Mouse (Mus musculus): ENCODE measurements around the gene Spp1. TPM values are rescaled to one million over a fixed set of nuclear protein-coding genes. Genes with fewer than 3 reads are reported as not detected.

The Spp1 gene
- polyA plus RNA-seq, 2 experiments, result 3.8 to 6.5 TPM

GRCm38 (mm10) chr5:104465279-104465678, 30.4 kb downstream of the Spp1 start:
- ATAC-seq (ENCODE audit: insufficient read depth), result no peak
- TF ChIP-seq EP300 (IDR thresholded peaks at IDR 0.05; ENCODE audit: low read depth), result no peak
- no peak for TF ChIP-seq CTCF (IDR thresholded peaks at IDR 0.05; ENCODE audit: low read depth)

GRCm38 (mm10) chr5:104465731-104466130, 30.8 kb downstream of the Spp1 start:
- TF ChIP-seq EP300 (IDR thresholded peaks at IDR 0.05; ENCODE audit: low read depth), result no peak
- no peak for TF ChIP-seq CTCF (IDR thresholded peaks at IDR 0.05; ENCODE audit: low read depth)

More at GRCm38 (mm10) chr5:104465279-104465678, 30.4 kb downstream of the Spp1 start:
- Histone ChIP-seq H3K9ac (replicated peaks) (no peak overlapping the region), H3K27me3 (ENCODE audit: control insufficient read depth, insufficient read depth, low read length) (peaks cover 2% of the 10 kb centered on the region; the same call in 1 of the 2 replicates), H3K27ac (no peak overlapping the region), H3K36me3 (replicated peaks; ENCODE audit: control insufficient read depth, insufficient read depth, low read depth) (no peaks in the 10 kb centered on the region), H3K4me3 (ENCODE audit: insufficient read depth in 1 of 2, low read depth in 2 of 2, low read length in 2 of 2) (no peak overlapping the region), H3K4me2 (ENCODE audit: low read depth) (no peak overlapping the region), H3K9me3 (ENCODE audit: control insufficient read depth, low read length) (no peaks in the 10 kb centered on the region), H3K4me1 (replicated peaks; ENCODE audit: control insufficient read depth in 2 of 2, insufficient read depth in 2 of 2, low read length in 1 of 2) (no peaks in the 10 kb centered on the region)
- 74% methylated on average over 8 of the region's 8 CpGs for WGBS (ENCODE audit: insufficient replicate concordance)
- DNase-seq (ENCODE audit: low read depth in 3 of 3, low spot score in 3 of 3), result no peak

GRCm38 (mm10) chr5:104466816-104467215, 31.9 kb downstream of the Spp1 start:
- Histone ChIP-seq H3K9me3 (ENCODE audit: control insufficient read depth, low read length) (no peaks in the 10 kb centered on the region), H3K9ac (replicated peaks) (no peak overlapping the region), H3K27me3 (ENCODE audit: control insufficient read depth, insufficient read depth, low read length) (no peaks in the 10 kb centered on the region), H3K27ac (no peak overlapping the region), H3K4me1 (replicated peaks; ENCODE audit: control insufficient read depth in 2 of 2, insufficient read depth in 2 of 2, low read length in 1 of 2) (no peaks in the 10 kb centered on the region), H3K4me2 (ENCODE audit: low read depth) (no peak overlapping the region), H3K36me3 (replicated peaks; ENCODE audit: control insufficient read depth, insufficient read depth, low read depth) (no peaks in the 10 kb centered on the region), H3K4me3 (ENCODE audit: insufficient read depth in 1 of 2, low read depth in 2 of 2, low read length in 2 of 2) (no peak overlapping the region)
- no peak for TF ChIP-seq EP300 (IDR thresholded peaks at IDR 0.05; ENCODE audit: low read depth)
- no peak for TF ChIP-seq CTCF (IDR thresholded peaks at IDR 0.05; ENCODE audit: low read depth)
- ATAC-seq (ENCODE audit: insufficient read depth), result no peak
- 80% methylated on average over 16 of the region's 16 CpGs for WGBS (ENCODE audit: insufficient replicate concordance)
- no peak for DNase-seq (ENCODE audit: low read depth in 3 of 3, low spot score in 3 of 3)

More at GRCm38 (mm10) chr5:104465731-104466130, 30.8 kb downstream of the Spp1 start:
- no peak overlapping the region for H3K27ac ChIP-seq
- DNase-seq (ENCODE audit: low read depth in 3 of 3, low spot score in 3 of 3) (no peak), ATAC-seq (ENCODE audit: insufficient read depth) (no peak)
- H3K4me2 ChIP-seq (ENCODE audit: low read depth), result no peak overlapping the region
- 75% methylated on average over 12 of the region's 12 CpGs for WGBS (ENCODE audit: insufficient replicate concordance)
- no peak overlapping the region for H3K4me3 ChIP-seq (ENCODE audit: insufficient read depth in 1 of 2, low read depth in 2 of 2, low read length in 2 of 2)
- no peaks in the 10 kb centered on the region for H3K27me3 ChIP-seq (ENCODE audit: control insufficient read depth, insufficient read depth, low read length)
- no peaks in the 10 kb centered on the region for H3K4me1 ChIP-seq (replicated peaks; ENCODE audit: control insufficient read depth in 2 of 2, insufficient read depth in 2 of 2, low read length in 1 of 2)
- no peaks in the 10 kb centered on the region for H3K9me3 ChIP-seq (ENCODE audit: control insufficient read depth, low read length)
- H3K36me3 ChIP-seq (replicated peaks; ENCODE audit: control insufficient read depth, insufficient read depth, low read depth), result no peaks in the 10 kb centered on the region
- H3K9ac ChIP-seq (replicated peaks), result no peak overlapping the region

- WGBS (ENCODE audit: insufficient replicate concordance), result 68% methylated on average over 5 of the region's 5 CpGs
- Histone ChIP-seq H3K27ac (no peak overlapping the region), H3K4me2 (ENCODE audit: low read depth) (no peak overlapping the region), H3K4me3 (ENCODE audit: insufficient read depth in 1 of 2, low read depth in 2 of 2, low read length in 2 of 2) (no peak overlapping the region), H3K9ac (replicated peaks) (no peak overlapping the region), H3K27me3 (ENCODE audit: control insufficient read depth, insufficient read depth, low read length) (no peaks in the 10 kb centered on the region), H3K9me3 (ENCODE audit: control insufficient read depth, low read length) (no peaks in the 10 kb centered on the region), H3K4me1 (replicated peaks; ENCODE audit: control insufficient read depth in 2 of 2, insufficient read depth in 2 of 2, low read length in 1 of 2) (no peaks in the 10 kb centered on the region), H3K36me3 (replicated peaks; ENCODE audit: control insufficient read depth, insufficient read depth, low read depth) (no peaks in the 10 kb centered on the region)
- ATAC-seq (ENCODE audit: insufficient read depth) (no peak), DNase-seq (ENCODE audit: low read depth in 3 of 3, low spot score in 3 of 3) (no peak)
- TF ChIP-seq CTCF (IDR thresholded peaks at IDR 0.05; ENCODE audit: low read depth) (no peak), EP300 (IDR thresholded peaks at IDR 0.05; ENCODE audit: low read depth) (no peak)
Observed at GRCm38 (mm10) chr5:104468586-104468985, 33.7 kb downstream of the Spp1 start.

GRCm38 (mm10) chr5:104470981-104471391, 36.1 kb downstream of the Spp1 start:
- 75% methylated on average over 5 of the region's 5 CpGs for WGBS (ENCODE audit: insufficient replicate concordance)
- DNase-seq (ENCODE audit: low read depth in 3 of 3, low spot score in 3 of 3), result no peak

More at GRCm38 (mm10) chr5:104470981-104471391, 36.1 kb downstream of the Spp1 start:
- no peaks in the 10 kb centered on the region for H3K27me3 ChIP-seq (ENCODE audit: control insufficient read depth, insufficient read depth, low read length)
- no peak overlapping the region for H3K9ac ChIP-seq (replicated peaks)
- H3K4me1 ChIP-seq (replicated peaks; ENCODE audit: control insufficient read depth in 2 of 2, insufficient read depth in 2 of 2, low read length in 1 of 2), result no peaks in the 10 kb centered on the region
- no peaks in the 10 kb centered on the region for H3K36me3 ChIP-seq (replicated peaks; ENCODE audit: control insufficient read depth, insufficient read depth, low read depth)
- H3K9me3 ChIP-seq (ENCODE audit: control insufficient read depth, low read length), result no peaks in the 10 kb centered on the region
- TF ChIP-seq EP300 (IDR thresholded peaks at IDR 0.05; ENCODE audit: low read depth) (no peak), CTCF (IDR thresholded peaks at IDR 0.05; ENCODE audit: low read depth) (no peak)
- ATAC-seq (ENCODE audit: insufficient read depth), result no peak
- H3K4me2 ChIP-seq (ENCODE audit: low read depth), result no peak overlapping the region
- H3K27ac ChIP-seq, result no peak overlapping the region
- no peak overlapping the region for H3K4me3 ChIP-seq (ENCODE audit: insufficient read depth in 1 of 2, low read depth in 2 of 2, low read length in 2 of 2)
